Mouse (Mus musculus) liver, postnatal 0 days (tissue): ENCODE measurements around the gene Wipf2.

Experiments used
- CTCF ChIP-seq: sonication (generic); IDR thresholded peaks from 2 replicates; pipeline ENCODE4 v1.5.1; 2016; ENCODE audit warnings: antibody characterized with exemption, low read depth
- EP300 ChIP-seq: IDR thresholded peaks from 2 replicates; pipeline ENCODE4 v1.6.1; 2016; ENCODE audit warnings: antibody characterized with exemption, low read depth, mild to moderate bottlenecking

DNA sequence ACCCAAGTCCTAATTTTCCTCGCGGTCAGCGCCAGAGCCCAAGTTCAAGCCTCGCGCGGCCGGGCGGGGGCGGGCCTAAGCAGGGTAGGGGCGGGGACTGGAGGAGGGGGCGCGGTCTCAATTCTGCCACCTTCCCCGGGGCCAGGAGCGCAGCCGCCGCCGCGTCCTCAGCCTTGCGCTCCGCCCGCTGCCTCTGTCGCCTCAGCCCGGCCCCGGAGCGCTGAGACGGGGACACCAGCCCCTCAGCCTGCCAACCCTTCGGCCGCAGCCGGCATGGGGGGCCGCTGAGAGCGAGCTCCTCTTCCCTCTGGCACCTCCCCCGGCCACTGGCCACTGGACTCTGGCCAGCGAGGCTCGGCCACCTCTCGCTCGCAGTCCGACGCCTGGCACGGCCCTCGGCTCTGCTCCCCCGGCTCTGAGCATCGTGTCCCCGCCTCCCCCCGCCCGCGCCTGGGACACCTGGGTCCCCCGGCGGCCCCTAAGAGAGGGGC, 26.7 kb upstream of the Wipf2 start, which contains the start of gene Rapgefl1:
- TF ChIP-seq EP300 = no peak
- TF ChIP-seq CTCF = no peak
